Mouse (Mus musculus) olfactory bulb, adult 2 months (tissue): ENCODE measurements around the gene Ppfibp2. TPM values are rescaled to one million over a fixed set of nuclear protein-coding genes. Genes with fewer than 3 reads are reported as not detected.

Source experiments
- H3K27ac ChIP-seq: fragments of 200-500 bp; 2 replicates; pipeline ENCODE4 v1.5.1; 2012; ENCODE audit warnings: low read depth, low read length; ENCODE audit not compliant: insufficient read depth
- H3K4me1 ChIP-seq: fragments of 200-500 bp; 2 replicates; pipeline ENCODE4 v1.6.1; 2012; ENCODE audit warnings: low read length; ENCODE audit not compliant: control insufficient read depth, insufficient read depth
- H3K4me3 ChIP-seq: fragments of 200-500 bp; 2 replicates; pipeline ENCODE4 v1.5.1; 2012; ENCODE audit warnings: mild to moderate bottlenecking, low read depth, low read length, moderate library complexity; ENCODE audit not compliant: insufficient read depth
- CTCF ChIP-seq: fragments of 200-500 bp; IDR thresholded peaks from 2 replicates; pipeline ENCODE4 v1.5.1; 2012; ENCODE audit warnings: low read depth, mild to moderate bottlenecking, low read length, moderate library complexity; ENCODE audit not compliant: insufficient read depth
- POLR2A ChIP-seq: fragments of 200-500 bp; IDR thresholded peaks from 2 replicates; pipeline ENCODE4 v1.6.1; 2012; ENCODE audit warnings: mild to moderate bottlenecking, low read depth, low read length, moderate library complexity; ENCODE audit not compliant: insufficient read depth
- WGBS: fragments of 180-500 bp; shearing (Covaris S2); methylation state at CpG from one replicate; pipeline ENCODE4 v1.1.7; 2018; 5-methylcytosine and 5-hydroxymethylcytosine counted together
- polyA plus RNA-seq: library from polyadenylated mRNA; stranded (reverse); fragments of >200 nt; gene quantifications from 2 replicates; pipeline ENCODE4 v1.2.4, GENCODE M21; 2012; ENCODE audit warnings: low replicate concordance; ENCODE audit not compliant: missing spikeins, insufficient read depth, insufficient read length

Ppfibp2 gene
- polyA plus RNA-seq, 1 experiment: not detected

DNA sequence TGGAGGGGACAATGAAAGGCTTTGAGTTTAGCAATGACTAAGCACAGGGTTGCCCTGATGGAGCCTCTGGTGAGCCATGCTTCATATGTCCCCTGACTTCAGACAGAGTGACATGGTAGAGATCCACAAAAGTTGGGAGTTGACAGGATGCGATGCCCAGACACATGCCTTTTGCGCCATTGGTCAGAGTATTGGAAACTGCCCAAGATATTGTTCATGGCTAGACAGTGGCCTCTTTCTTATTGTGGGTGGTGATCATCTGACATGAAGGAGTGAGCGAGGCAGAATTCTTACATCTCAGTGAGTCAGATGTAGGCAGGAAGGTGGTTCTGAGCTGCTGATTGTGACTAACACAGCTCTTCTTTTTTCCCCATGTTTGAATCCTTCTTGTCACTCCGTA lies 127.5 kb downstream of the Ppfibp2 start:
- no peak for TF ChIP-seq POLR2A
- no peak for TF ChIP-seq CTCF
- Histone ChIP-seq H3K27ac (no peak overlapping the region), H3K4me1 (no peaks in the 10 kb centered on the region), H3K4me3 (no peak overlapping the region)
- WGBS: 72% methylated on average over 4 of the region's 4 CpGs

- H3K4me3 ChIP-seq: no peak overlapping the region
- WGBS: 68% methylated on average over 3 of the region's 3 CpGs
- H3K4me1 ChIP-seq: no peaks in the 10 kb centered on the region
- TF ChIP-seq CTCF (no peak), POLR2A (no peak)
- H3K27ac ChIP-seq: no peak overlapping the region
Observed at GRCm38 (mm10) chr7:107727538-107727937, 132.5 kb downstream of the Ppfibp2 start.

GRCm38 (mm10) chr7:107730587-107730986 lies 135.6 kb downstream of the Ppfibp2 start:
- no peak overlapping the region for H3K4me3 ChIP-seq
- no peaks in the 10 kb centered on the region for H3K4me1 ChIP-seq
- no peak overlapping the region for H3K27ac ChIP-seq
- 82% methylated on average over 10 of the region's 10 CpGs for WGBS
- TF ChIP-seq CTCF (no peak), POLR2A (no peak)

DNA sequence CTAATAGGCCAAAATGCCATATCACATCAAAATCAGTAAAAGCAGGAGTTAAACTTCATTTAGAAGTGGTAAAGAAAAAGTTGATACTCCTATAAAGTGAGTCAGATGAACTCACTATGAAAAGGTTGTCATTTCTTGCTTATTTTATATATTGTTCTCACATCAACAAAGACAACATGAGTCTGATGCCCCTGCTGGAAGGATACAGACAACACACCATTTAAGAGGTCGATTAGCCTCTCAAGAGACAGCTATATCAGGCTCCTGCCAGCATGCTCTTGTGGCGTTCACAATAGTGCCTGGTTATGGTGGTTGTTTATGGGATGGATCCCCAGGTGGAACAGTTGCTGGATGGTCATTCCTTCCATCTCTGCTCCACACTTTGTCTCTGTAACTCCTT lies 138.2 kb downstream of the Ppfibp2 start:
- Histone ChIP-seq H3K27ac (no peak overlapping the region), H3K4me3 (no peak overlapping the region), H3K4me1 (no peaks in the 10 kb centered on the region)
- TF ChIP-seq CTCF (no peak), POLR2A (no peak)
- 74% methylated on average over 2 of the region's 2 CpGs for WGBS

DNA sequence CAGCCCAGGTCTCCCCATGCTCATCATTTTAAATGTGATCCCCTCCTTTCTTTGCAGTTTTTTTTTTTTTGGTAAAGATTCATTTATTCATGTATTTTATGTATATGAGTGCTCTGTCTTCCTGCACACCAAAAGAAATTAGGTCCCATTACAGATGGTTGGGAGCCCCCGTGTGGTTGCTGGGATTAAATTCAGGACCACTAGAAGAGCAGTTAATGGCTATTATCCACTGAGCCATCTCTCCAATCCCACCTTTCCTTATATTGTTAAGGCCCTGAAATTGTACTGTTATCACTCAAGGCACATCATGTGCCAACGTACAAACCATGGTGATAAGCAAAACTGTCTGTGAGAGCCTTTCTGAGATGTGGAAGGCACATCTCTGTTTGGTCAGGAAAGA lies 143.7 kb downstream of the Ppfibp2 start:
- TF ChIP-seq POLR2A (no peak), CTCF (no peak)
- Histone ChIP-seq H3K4me3 (no peak overlapping the region), H3K4me1 (no peaks in the 10 kb centered on the region), H3K27ac (no peak overlapping the region)
- 33% methylated on average over 2 of the region's 2 CpGs for WGBS

DNA sequence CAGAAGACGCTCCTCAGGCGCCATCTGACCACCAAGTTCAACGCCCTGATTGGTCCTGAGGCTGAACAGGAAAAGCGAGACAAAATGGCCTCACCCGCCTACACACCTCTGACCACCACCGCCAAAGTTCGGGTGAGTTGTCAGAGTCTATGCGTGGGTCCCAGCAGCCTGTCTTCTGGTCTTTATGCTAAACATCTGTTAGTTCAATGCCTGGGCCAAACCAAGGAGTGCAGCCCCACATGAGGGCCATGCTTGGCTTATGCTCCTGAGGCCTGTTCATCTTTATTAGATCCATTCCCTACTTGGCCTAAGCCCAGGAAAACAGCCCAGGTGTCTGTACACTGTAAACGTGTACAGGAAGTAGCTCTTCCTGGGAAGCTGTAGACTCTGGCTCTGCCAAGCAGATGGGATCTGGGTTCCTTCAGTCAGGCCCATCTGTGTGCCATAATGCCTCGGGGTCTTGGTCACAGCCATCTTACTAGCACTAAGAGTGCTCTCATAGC lies 148.0 kb downstream of the Ppfibp2 start:
- 95% methylated on average over 10 of the region's 10 CpGs for WGBS
- Histone ChIP-seq H3K27ac (no peak overlapping the region), H3K4me3 (no peak overlapping the region), H3K4me1 (no peaks in the 10 kb centered on the region)
- TF ChIP-seq CTCF: no peak
- TF ChIP-seq POLR2A: no peak

DNA sequence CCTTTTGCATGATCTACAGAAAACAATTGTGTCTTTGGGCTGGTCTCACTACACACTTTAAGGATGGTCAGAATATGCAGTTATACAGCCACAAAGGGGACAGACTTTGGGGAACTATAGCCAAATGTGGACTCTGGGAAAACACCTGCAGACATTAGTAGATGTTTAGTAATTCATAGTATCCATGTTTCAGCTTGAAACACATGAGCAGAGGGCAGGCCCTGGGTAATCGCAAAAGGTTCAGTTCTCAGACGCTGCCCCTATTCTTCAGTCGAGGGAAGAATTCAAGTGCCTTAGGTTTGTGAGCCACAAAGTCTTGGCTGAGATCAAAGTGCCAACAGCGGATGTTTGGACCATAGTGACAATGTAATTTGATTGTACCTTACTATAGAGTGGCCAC lies 149.4 kb downstream of the Ppfibp2 start:
- Histone ChIP-seq H3K4me3 (no peak overlapping the region), H3K27ac (no peak overlapping the region), H3K4me1 (no peaks in the 10 kb centered on the region)
- TF ChIP-seq CTCF (no peak), POLR2A (no peak)
- WGBS: 87% methylated on average over 4 of the region's 4 CpGs

GRCm38 (mm10) chr7:107745111-107745510 lies 150.1 kb downstream of the Ppfibp2 start:
- WGBS: 92% methylated on average over 2 of the region's 2 CpGs
- no peak overlapping the region for H3K4me3 ChIP-seq
- H3K27ac ChIP-seq: no peak overlapping the region
- H3K4me1 ChIP-seq: no peaks in the 10 kb centered on the region
- TF ChIP-seq CTCF (no peak), POLR2A (no peak)

DNA sequence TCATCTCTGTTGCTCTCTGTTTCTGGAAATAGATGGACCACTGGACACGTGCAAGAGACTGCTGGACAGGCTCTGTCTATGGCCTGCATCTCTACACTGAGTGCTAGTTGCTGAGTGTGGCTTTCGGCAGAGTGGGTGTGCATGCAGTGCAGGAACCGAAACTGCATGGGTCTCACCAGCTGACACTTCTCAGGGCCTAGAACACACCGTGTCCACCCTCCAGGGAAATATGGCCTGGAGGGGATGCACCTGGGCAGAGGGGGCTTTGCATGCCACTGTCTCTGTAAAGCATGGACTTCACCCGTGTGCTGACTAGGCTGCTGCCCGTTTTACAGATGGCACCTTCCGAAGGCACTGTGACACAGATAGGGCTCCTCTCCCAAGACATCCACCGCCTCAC lies 151.0 kb downstream of the Ppfibp2 start:
- WGBS: 94% methylated on average over 8 of the region's 8 CpGs
- H3K27ac ChIP-seq: no peak overlapping the region
- no peak overlapping the region for H3K4me3 ChIP-seq
- TF ChIP-seq POLR2A (no peak), CTCF (no peak)
- H3K4me1 ChIP-seq: no peaks in the 10 kb centered on the region

DNA sequence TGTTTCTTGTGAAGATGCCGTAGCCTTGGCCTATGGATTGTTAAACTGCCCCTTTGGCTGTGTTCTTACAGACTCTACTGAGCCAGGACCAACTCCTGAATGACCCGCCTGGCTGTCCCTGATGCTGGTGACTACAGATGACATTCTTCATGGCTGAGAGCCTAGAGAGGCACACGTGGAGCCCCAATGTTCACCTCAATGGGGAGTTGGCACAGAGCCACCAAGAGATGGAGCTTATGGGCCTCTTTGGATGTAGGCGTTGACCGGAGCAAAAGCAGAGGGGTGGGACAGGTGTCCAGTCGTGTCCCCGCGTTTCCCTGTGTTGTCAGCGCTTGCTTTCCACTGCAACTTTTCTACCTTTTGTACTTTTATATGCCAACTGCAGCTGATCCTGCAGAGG lies 152.5 kb downstream of the Ppfibp2 start:
- Histone ChIP-seq H3K4me3 (no peak overlapping the region), H3K4me1 (no peaks in the 10 kb centered on the region), H3K27ac (no peak overlapping the region)
- TF ChIP-seq CTCF (no peak), POLR2A (no peak)
- 84% methylated on average over 9 of the region's 9 CpGs for WGBS
